Mouse (Mus musculus) intestine, embryonic 15.5 days (tissue): ENCODE data around the gene Chmp2a. TPM values are rescaled to one million over a fixed set of nuclear protein-coding genes. Genes with fewer than 3 reads are reported as not detected.

Source experiments
- ATAC-seq: fragments of 200-750 bp; cut with Nextera tagmentation; 2 replicates; pipeline ENCODE4 v1.8.0; 2017; ENCODE audit warnings: moderate TSS enrichment, moderate library complexity
- H3K27ac ChIP-seq: fragments of 300-500 bp; sonication (generic); 2 replicates; pipeline ENCODE4 v1.5.1; 2015; ENCODE audit warnings: mild to moderate bottlenecking, inconsistent platforms
- H3K27me3 ChIP-seq: fragments of 300-500 bp; sonication (generic); replicated peaks from 2 replicates; pipeline ENCODE4 v1.6.1; 2015; ENCODE audit warnings: inconsistent platforms
- H3K36me3 ChIP-seq: fragments of 300-500 bp; sonication (generic); 2 replicates; pipeline ENCODE4 v1.6.1; 2015; ENCODE audit warnings: inconsistent platforms
- H3K4me1 ChIP-seq: fragments of 300-500 bp; sonication (generic); replicated peaks from 2 replicates; pipeline ENCODE4 v1.6.1; 2015; ENCODE audit warnings: inconsistent platforms
- H3K4me2 ChIP-seq: fragments of 300-500 bp; sonication (generic); replicated peaks from 2 replicates; pipeline ENCODE4 v1.6.1; 2015; ENCODE audit warnings: mild to moderate bottlenecking, inconsistent platforms
- H3K4me3 ChIP-seq: fragments of 300-500 bp; sonication (generic); replicated peaks from 2 replicates; pipeline ENCODE4 v1.5.1; 2015; ENCODE audit warnings: inconsistent platforms
- H3K9ac ChIP-seq: fragments of 300-500 bp; sonication (generic); 2 replicates; pipeline ENCODE4 v1.6.1; 2015; ENCODE audit warnings: inconsistent platforms
- H3K9me3 ChIP-seq: fragments of 300-500 bp; sonication (generic); 2 replicates; pipeline ENCODE4 v1.6.1; 2016; ENCODE audit warnings: inconsistent platforms
- WGBS: fragments of 180-500 bp; shearing (Covaris S2); methylation state at CpG from one replicate; pipeline ENCODE4 v1.1.7; 2015; 5-methylcytosine and 5-hydroxymethylcytosine counted together
- polyA plus RNA-seq: library from polyadenylated mRNA; unstranded; fragments of >200 nt; fragmentation: Nextera tagmentation; extraction: Ambion mirVana; gene quantifications from 2 replicates; pipeline ENCODE4 v1.2.1, GENCODE M21; 2015

Gene Chmp2a
- polyA plus RNA-seq, 1 experiment from 2014 or later = 162 TPM

GRCm38 (mm10) chr7:12993148-12993547 lies 41.5 kb downstream of the Chmp2a start:
- 90% methylated on average over 10 of the region's 10 CpGs for WGBS
- ATAC-seq = no peak

GRCm38 (mm10) chr7:12992222-12992621 lies 42.4 kb downstream of the Chmp2a start:
- Histone ChIP-seq H3K36me3 (no peaks in the 10 kb centered on the region), H3K9me3 (no peaks in the 10 kb centered on the region), H3K4me1 (no peaks in the 10 kb centered on the region), H3K4me2 (no peak overlapping the region), H3K9ac (no peak overlapping the region), H3K27ac (no peak overlapping the region), H3K27me3 (no peaks in the 10 kb centered on the region), H3K4me3 (no peak overlapping the region)
- no peak for ATAC-seq
- WGBS = 4% methylated on average over 3 of the region's 3 CpGs

More at GRCm38 (mm10) chr7:12993148-12993547, 41.5 kb downstream of the Chmp2a start:
- Histone ChIP-seq H3K9ac (no peak overlapping the region), H3K4me2 (no peak overlapping the region), H3K9me3 (no peaks in the 10 kb centered on the region), H3K4me3 (no peak overlapping the region), H3K4me1 (no peaks in the 10 kb centered on the region), H3K36me3 (no peaks in the 10 kb centered on the region), H3K27ac (no peak overlapping the region), H3K27me3 (no peaks in the 10 kb centered on the region)

GRCm38 (mm10) chr7:12987409-12988189 lies 47.0 kb downstream of the Chmp2a start:
- no peak overlapping the region for H3K27ac ChIP-seq
- 78% methylated on average over 8 of the region's 8 CpGs for WGBS
- H3K9ac ChIP-seq = no peak overlapping the region
- H3K9me3 ChIP-seq = no peaks in the 10 kb centered on the region
- H3K27me3 ChIP-seq = no peaks in the 10 kb centered on the region
- no peaks in the 10 kb centered on the region for H3K4me1 ChIP-seq
- no peak overlapping the region for H3K4me2 ChIP-seq
- H3K36me3 ChIP-seq = no peaks in the 10 kb centered on the region
- no peak overlapping the region for H3K4me3 ChIP-seq
- ATAC-seq = no peak

GRCm38 (mm10) chr7:12986906-12987305 lies 47.7 kb downstream of the Chmp2a start:
- WGBS = 82% methylated on average over 8 of the region's 8 CpGs
- H3K27me3 ChIP-seq = no peaks in the 10 kb centered on the region
- no peak overlapping the region for H3K27ac ChIP-seq
- no peaks in the 10 kb centered on the region for H3K4me1 ChIP-seq
- no peak overlapping the region for H3K4me2 ChIP-seq
- no peak for ATAC-seq
- no peak overlapping the region for H3K9ac ChIP-seq
- no peaks in the 10 kb centered on the region for H3K36me3 ChIP-seq
- H3K4me3 ChIP-seq = no peak overlapping the region
- H3K9me3 ChIP-seq = no peaks in the 10 kb centered on the region

GRCm38 (mm10) chr7:12985724-12986123 lies 48.9 kb downstream of the Chmp2a start:
- no peaks in the 10 kb centered on the region for H3K9me3 ChIP-seq
- no peaks in the 10 kb centered on the region for H3K27me3 ChIP-seq
- WGBS = 85% methylated on average over 1 of the region's 1 CpGs
- ATAC-seq = no peak
- no peak overlapping the region for H3K4me2 ChIP-seq
- H3K36me3 ChIP-seq = no peaks in the 10 kb centered on the region
- no peak overlapping the region for H3K27ac ChIP-seq
- no peak overlapping the region for H3K9ac ChIP-seq
- no peak overlapping the region for H3K4me3 ChIP-seq
- H3K4me1 ChIP-seq = no peaks in the 10 kb centered on the region

Other genes starting within 250 kb of the Chmp2a start
- gene Zscan18, start 231.2 kb downstream of the Chmp2a start, polyA plus RNA-seq = 4.3 and 4.6 TPM in 2 replicates
- 10.6 and 10.8 TPM in 2 replicates for gene Zfp329, start 215.9 kb downstream of the Chmp2a start, polyA plus RNA-seq
- 27.5 and 27.9 TPM in 2 replicates for gene Zfp110, start 200.0 kb downstream of the Chmp2a start, polyA plus RNA-seq
- 3.1 and 3.3 TPM in 2 replicates for gene Zfp128, start 153.6 kb downstream of the Chmp2a start, polyA plus RNA-seq
- 12.2 and 12.7 TPM in 2 replicates for gene Zscan22, start 137.0 kb downstream of the Chmp2a start, polyA plus RNA-seq
- gene Rps5, start 112.5 kb downstream of the Chmp2a start, polyA plus RNA-seq = 1,008 and 1,147 TPM in 2 replicates
- 0.33 and 0.47 TPM in 2 replicates for gene Rnf225, start 107.4 kb downstream of the Chmp2a start, polyA plus RNA-seq
- 8.3 and 8.6 TPM in 2 replicates for gene Zfp324, start 69.0 kb downstream of the Chmp2a start, polyA plus RNA-seq
- 6.7 and 6.8 TPM in 2 replicates for gene Zfp446, start 57.0 kb downstream of the Chmp2a start, polyA plus RNA-seq
- 0.41 and 0.53 TPM in 2 replicates for gene Slc27a5, start 36.6 kb downstream of the Chmp2a start, polyA plus RNA-seq
- 218 and 244 TPM in 2 replicates for gene Trim28, start 35.7 kb downstream of the Chmp2a start, polyA plus RNA-seq
- 20.7 and 21.2 TPM in 2 replicates for gene Zbtb45, start 24.8 kb downstream of the Chmp2a start, polyA plus RNA-seq
- gene Ube2m, start 3.5 kb upstream of the Chmp2a start, polyA plus RNA-seq = 109 and 118 TPM in 2 replicates
- 2.1 and 2.5 TPM in 2 replicates for gene Mzf1, start 20.0 kb upstream of the Chmp2a start, polyA plus RNA-seq
- not detected in 2 replicates for gene Vmn1r85, start 60.4 kb upstream of the Chmp2a start, polyA plus RNA-seq
- gene Vmn1r86, start 85.1 kb upstream of the Chmp2a start, polyA plus RNA-seq = not detected in 2 replicates
- gene Vmn1r87, start 105.3 kb upstream of the Chmp2a start, polyA plus RNA-seq = not detected in 2 replicates
- gene Vmn1r88, start 124.8 kb upstream of the Chmp2a start, polyA plus RNA-seq = not detected in 2 replicates
- not detected in 2 replicates for gene Vmn1r89, start 178.2 kb upstream of the Chmp2a start, polyA plus RNA-seq
- gene Lig1, start 242.5 kb upstream of the Chmp2a start, polyA plus RNA-seq = 87.2 and 89.2 TPM in 2 replicates
- 6.9 and 7.1 TPM in 2 replicates for gene Zswim9, start 243.9 kb upstream of the Chmp2a start, polyA plus RNA-seq